Mouse (Mus musculus) liver, postnatal 0 days (tissue): ENCODE data around the gene Ric8b.

Experiments used
- CTCF ChIP-seq: sonication (generic); IDR thresholded peaks from 2 replicates; pipeline ENCODE4 v1.5.1; 2016; ENCODE audit warnings: antibody characterized with exemption, low read depth
- EP300 ChIP-seq: IDR thresholded peaks from 2 replicates; pipeline ENCODE4 v1.6.1; 2016; ENCODE audit warnings: antibody characterized with exemption, low read depth, mild to moderate bottlenecking

GRCm38 (mm10) chr10:85052451-85052850 lies 135.0 kb downstream of the Ric8b start:
- TF ChIP-seq EP300 (no peak), CTCF (no peak)
